Mouse (Mus musculus) layer of hippocampus, postnatal 14 days (tissue): ENCODE data around the gene Sp3. TPM values are rescaled to one million over a fixed set of nuclear protein-coding genes. Genes with fewer than 3 reads are reported as not detected.
"Not testable (repeated sequence)": the region's sequence is repeated elsewhere in the genome, so short reads cannot be mapped to it uniquely, and the experiment has no call there.

Source experiments
- DNase-seq, 2 experiments: peaks; one replicate each; pipeline ENCODE4 v3.0.0; 2021 to 2022; ENCODE audit warnings: low spot score in 2 of 2, mixed read lengths in 1 of 2
- total RNA-seq, 2 experiments: library from RNA; stranded (reverse); gene quantifications; 2 replicates each; pipeline ENCODE4 v1.2.3; 2021

The Sp3 gene
- total RNA-seq, 2 experiments from 2014 or later: 51.1 to 58.2 TPM

GRCm38 (mm10) chr2:72952979-72953378, 27.3 kb downstream of the Sp3 start:
- DNase-seq: no peak

- DNase-seq: no peak
Observed at GRCm38 (mm10) chr2:72935937-72936336, 44.3 kb downstream of the Sp3 start.

GRCm38 (mm10) chr2:72932186-72932585, 48.1 kb downstream of the Sp3 start:
- DNase-seq: no peak

GRCm38 (mm10) chr2:72924981-72925380, 55.3 kb downstream of the Sp3 start:
- no peak for DNase-seq

GRCm38 (mm10) chr2:72916170-72916569, 64.1 kb downstream of the Sp3 start:
- no peak for DNase-seq

GRCm38 (mm10) chr2:72915245-72915930, 64.9 kb downstream of the Sp3 start:
- no peak for DNase-seq

GRCm38 (mm10) chr2:72913458-72913760, 66.8 kb downstream of the Sp3 start:
- peak in 1 of 2 experiments; percentile 21 for DNase-seq

- DNase-seq: no peak
Observed at GRCm38 (mm10) chr2:72912708-72913457, 67.4 kb downstream of the Sp3 start.

- no peak for DNase-seq
Observed at GRCm38 (mm10) chr2:72911527-72911926, 68.7 kb downstream of the Sp3 start.

- no peak for DNase-seq
Observed at GRCm38 (mm10) chr2:72909046-72909445, 71.2 kb downstream of the Sp3 start.

GRCm38 (mm10) chr2:72908191-72908910, 71.9 kb downstream of the Sp3 start:
- no peak for DNase-seq

GRCm38 (mm10) chr2:72906745-72907144, 73.5 kb downstream of the Sp3 start:
- DNase-seq: no peak

- DNase-seq: not testable (repeated sequence)
Observed at GRCm38 (mm10) chr2:72902816-72903680, 77.2 kb downstream of the Sp3 start.

GRCm38 (mm10) chr2:72898782-72899305, 81.4 kb downstream of the Sp3 start:
- no peak for DNase-seq

- no peak for DNase-seq
Observed at GRCm38 (mm10) chr2:72898094-72898781, 82.0 kb downstream of the Sp3 start.

- no peak for DNase-seq
Observed at GRCm38 (mm10) chr2:72889806-72890205, 90.4 kb downstream of the Sp3 start.
